Mouse (Mus musculus) kidney, adult 2 months (tissue): ENCODE data around the gene Col20a1.

Experiments
- CTCF ChIP-seq: fragments of 200-500 bp; conservative IDR thresholded peaks from 2 replicates; pipeline ENCODE4 v1.5.1; 2011; ENCODE audit warnings: low read depth, mild to moderate bottlenecking, control low read depth, low read length, moderate library complexity, mixed read lengths; ENCODE audit not compliant: insufficient read depth, insufficient read length
- POLR2A ChIP-seq: fragments of 200-500 bp; IDR thresholded peaks from one replicate; pipeline ENCODE4 v1.6.1; 2011; ENCODE audit warnings: low read depth, low read length, control low read depth

DNA sequence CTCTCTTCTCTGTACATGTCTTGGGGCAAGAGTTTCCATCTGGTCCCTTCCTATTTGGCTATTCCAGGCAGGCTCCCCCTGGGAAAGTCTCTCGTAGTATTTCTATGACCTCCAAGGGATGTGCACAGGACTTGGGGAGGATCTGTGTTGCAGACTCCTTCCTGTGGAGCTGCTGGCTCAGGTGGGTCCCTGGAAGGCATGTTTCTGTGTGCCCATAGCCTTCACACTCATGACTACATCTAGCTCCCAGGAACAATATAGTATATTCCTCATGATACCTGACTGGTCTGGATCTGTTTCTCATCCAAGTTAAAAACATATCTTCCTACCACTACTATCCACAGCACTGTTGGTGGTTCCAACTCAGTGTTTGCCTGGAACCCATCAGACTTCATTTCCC is 666 bp downstream of the Col20a1 start:
- TF ChIP-seq POLR2A: no peak
- TF ChIP-seq CTCF: no peak
